Mouse (Mus musculus): ENCODE results near the gene Ncbp3. TPM values are rescaled to one million over a fixed set of nuclear protein-coding genes. Genes with fewer than 3 reads are reported as not detected.
A peak's percentile ranks its signal among the peaks of the same experiment; 100 is the strongest.

Gene Ncbp3
- polyA plus RNA-seq, 1 experiment: 1.7 TPM

GRCm38 (mm10) chr11:73026961-73027360, 20.6 kb upstream of the Ncbp3 start:
- no peak overlapping the region for H3K4me3 ChIP-seq (replicated peaks)
- H3K27me3 ChIP-seq (replicated peaks): no peaks in the 10 kb centered on the region
- no peaks in the 10 kb centered on the region for H3K9me3 ChIP-seq
- H3K4me1 ChIP-seq: peaks cover 63% of the 10 kb centered on the region
- TF ChIP-seq GATA1 (IDR thresholded peaks at IDR 0.05; ENCODE audit: borderline replicate concordance, low read length) (no peak), FLI1 (IDR thresholded peaks at IDR 0.05; ENCODE audit: low read length) (no peak)
- H3K36me3 ChIP-seq (replicated peaks; ENCODE audit: low read length): peaks cover 99% of the 10 kb centered on the region

DNA sequence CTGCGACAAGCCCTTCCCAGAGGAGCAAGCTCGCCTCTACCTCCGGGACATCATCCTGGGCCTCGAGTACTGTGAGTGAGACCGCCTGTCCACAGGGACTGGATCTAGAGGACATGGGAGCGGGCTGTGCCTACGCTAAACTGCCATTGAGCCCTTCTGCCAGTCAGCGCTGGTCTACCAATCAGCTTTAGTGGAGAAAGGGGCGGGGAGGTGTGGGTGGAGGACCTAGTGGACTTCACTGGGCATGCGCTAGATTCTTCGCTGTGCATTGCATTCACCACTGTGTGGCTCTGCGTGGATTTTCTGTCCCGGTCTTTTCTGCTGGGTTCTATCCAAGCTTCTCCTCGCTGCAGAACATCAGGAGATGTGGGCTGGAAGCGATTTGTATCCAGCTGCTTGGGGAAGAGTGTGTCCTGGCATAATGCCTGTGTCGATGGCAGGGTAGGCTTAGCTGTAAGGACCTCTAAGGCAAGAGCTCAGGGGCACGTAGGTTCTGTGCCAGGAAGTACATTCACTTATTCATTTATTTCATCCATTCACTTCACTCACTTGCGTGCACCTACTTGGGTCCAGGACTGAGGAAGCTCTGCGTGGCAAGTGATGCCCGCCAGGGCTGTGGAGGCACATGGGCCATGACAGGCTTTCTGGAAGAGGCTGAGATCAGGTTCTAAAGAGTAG, 16.6 kb upstream of the Ncbp3 start:
- Histone ChIP-seq H3K4me3 (replicated peaks) (peak overlapping the region; percentile 85), H3K27me3 (replicated peaks) (no peaks in the 10 kb centered on the region), H3K9me3 (no peaks in the 10 kb centered on the region), H3K36me3 (replicated peaks; ENCODE audit: low read length) (peaks cover 100% of the 10 kb centered on the region), H3K4me1 (peaks cover 23% of the 10 kb centered on the region)
- TF ChIP-seq GATA1 (IDR thresholded peaks at IDR 0.05; ENCODE audit: borderline replicate concordance, low read length): no peak
- no peak for TF ChIP-seq FLI1 (IDR thresholded peaks at IDR 0.05; ENCODE audit: low read length)

GRCm38 (mm10) chr11:73031536-73031935, 16.0 kb upstream of the Ncbp3 start:
- Histone ChIP-seq H3K4me1 (peaks cover 19% of the 10 kb centered on the region), H3K9me3 (no peaks in the 10 kb centered on the region), H3K27me3 (replicated peaks) (no peaks in the 10 kb centered on the region), H3K36me3 (replicated peaks; ENCODE audit: low read length) (peaks cover 100% of the 10 kb centered on the region), H3K4me3 (replicated peaks) (no peak overlapping the region)
- TF ChIP-seq FLI1 (IDR thresholded peaks at IDR 0.05; ENCODE audit: low read length) (no peak), GATA1 (IDR thresholded peaks at IDR 0.05; ENCODE audit: borderline replicate concordance, low read length) (no peak)

DNA sequence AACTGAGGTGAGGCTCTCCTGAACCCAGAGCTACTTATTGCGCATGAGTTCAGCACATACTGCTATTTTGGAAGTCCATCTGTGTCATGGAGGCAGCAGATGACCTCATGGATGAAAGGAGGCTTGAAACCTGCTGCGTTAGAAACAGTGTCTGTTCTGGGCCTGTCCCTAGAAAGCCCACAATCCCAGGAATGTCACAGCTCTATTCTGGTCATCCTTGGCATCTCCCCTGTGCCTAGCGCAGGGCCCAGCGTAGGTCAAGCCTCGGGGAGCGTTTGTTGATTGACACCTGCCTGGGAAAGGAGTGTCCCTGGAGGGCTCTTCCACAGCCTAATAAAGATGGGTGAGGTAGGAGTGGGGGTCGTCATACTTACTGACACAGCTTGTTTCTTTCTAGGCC, 11.5 kb upstream of the Ncbp3 start:
- no peaks in the 10 kb centered on the region for H3K9me3 ChIP-seq
- no peak overlapping the region for H3K4me3 ChIP-seq (replicated peaks)
- TF ChIP-seq FLI1 (IDR thresholded peaks at IDR 0.05; ENCODE audit: low read length) (no peak), GATA1 (IDR thresholded peaks at IDR 0.05; ENCODE audit: borderline replicate concordance, low read length) (no peak)
- no peaks in the 10 kb centered on the region for H3K27me3 ChIP-seq (replicated peaks)
- H3K4me1 ChIP-seq: peaks cover 8% of the 10 kb centered on the region
- H3K36me3 ChIP-seq (replicated peaks; ENCODE audit: low read length): peaks cover 100% of the 10 kb centered on the region

- TF ChIP-seq FLI1 (IDR thresholded peaks at IDR 0.05; ENCODE audit: low read length): no peak
- TF ChIP-seq GATA1 (IDR thresholded peaks at IDR 0.05; ENCODE audit: borderline replicate concordance, low read length): no peak
- Histone ChIP-seq H3K4me1 (peaks cover 3% of the 10 kb centered on the region; the same call in 1 of the 2 replicates), H3K36me3 (replicated peaks; ENCODE audit: low read length) (peaks cover 99% of the 10 kb centered on the region), H3K27me3 (replicated peaks) (no peaks in the 10 kb centered on the region), H3K4me3 (replicated peaks) (no peak overlapping the region), H3K9me3 (no peaks in the 10 kb centered on the region)
Observed at GRCm38 (mm10) chr11:73036889-73037288, 10.7 kb upstream of the Ncbp3 start.

GRCm38 (mm10) chr11:73037691-73038090, 9.9 kb upstream of the Ncbp3 start:
- Histone ChIP-seq H3K36me3 (replicated peaks; ENCODE audit: low read length) (peaks cover 93% of the 10 kb centered on the region), H3K4me1 (peaks cover 3% of the 10 kb centered on the region; the same call in 1 of the 2 replicates), H3K9me3 (no peaks in the 10 kb centered on the region), H3K27me3 (replicated peaks) (no peaks in the 10 kb centered on the region), H3K4me3 (replicated peaks) (no peak overlapping the region)
- TF ChIP-seq FLI1 (IDR thresholded peaks at IDR 0.05; ENCODE audit: low read length) (no peak), GATA1 (IDR thresholded peaks at IDR 0.05; ENCODE audit: borderline replicate concordance, low read length) (no peak)

DNA sequence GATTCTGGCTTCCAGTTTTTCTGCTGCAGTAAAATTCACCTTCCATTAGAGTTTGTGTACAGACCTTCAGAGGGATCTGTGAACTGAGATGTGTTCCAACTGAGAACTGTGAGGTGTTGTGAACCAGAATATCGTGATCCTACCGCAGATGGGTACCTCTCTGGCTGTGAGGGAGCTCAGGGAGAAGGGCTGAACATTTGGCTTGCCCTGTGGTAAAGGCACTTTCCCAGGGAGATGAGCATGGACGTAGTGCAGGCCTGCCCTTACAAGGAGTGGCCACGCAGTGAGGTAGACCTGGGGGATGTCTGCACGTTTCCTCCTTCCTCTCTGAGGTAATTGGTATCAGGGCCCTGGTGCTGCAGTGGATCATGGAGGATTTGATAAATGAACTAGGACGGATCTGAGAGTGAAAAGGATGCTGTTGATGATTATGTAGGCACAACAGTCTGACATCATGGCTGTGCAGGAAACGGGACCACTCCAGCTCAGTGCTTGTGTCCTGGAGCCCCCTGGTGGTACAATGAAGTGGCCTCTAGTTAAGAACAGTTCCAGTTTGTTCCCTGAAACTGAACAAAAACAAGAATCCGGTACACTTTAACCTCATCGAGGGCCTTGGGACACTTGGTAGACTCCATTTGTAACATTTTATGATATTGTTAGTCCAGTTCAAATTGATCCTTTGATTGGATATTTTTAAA, 8.3 kb upstream of the Ncbp3 start:
- no peak overlapping the region for H3K4me3 ChIP-seq (replicated peaks)
- H3K36me3 ChIP-seq (replicated peaks; ENCODE audit: low read length): peaks cover 77% of the 10 kb centered on the region
- no peak for TF ChIP-seq GATA1 (IDR thresholded peaks at IDR 0.05; ENCODE audit: borderline replicate concordance, low read length)
- TF ChIP-seq FLI1 (IDR thresholded peaks at IDR 0.05; ENCODE audit: low read length): no peak
- no peaks in the 10 kb centered on the region for H3K27me3 ChIP-seq (replicated peaks)
- H3K9me3 ChIP-seq: no peaks in the 10 kb centered on the region
- peaks cover 7% of the 10 kb centered on the region for H3K4me1 ChIP-seq

DNA sequence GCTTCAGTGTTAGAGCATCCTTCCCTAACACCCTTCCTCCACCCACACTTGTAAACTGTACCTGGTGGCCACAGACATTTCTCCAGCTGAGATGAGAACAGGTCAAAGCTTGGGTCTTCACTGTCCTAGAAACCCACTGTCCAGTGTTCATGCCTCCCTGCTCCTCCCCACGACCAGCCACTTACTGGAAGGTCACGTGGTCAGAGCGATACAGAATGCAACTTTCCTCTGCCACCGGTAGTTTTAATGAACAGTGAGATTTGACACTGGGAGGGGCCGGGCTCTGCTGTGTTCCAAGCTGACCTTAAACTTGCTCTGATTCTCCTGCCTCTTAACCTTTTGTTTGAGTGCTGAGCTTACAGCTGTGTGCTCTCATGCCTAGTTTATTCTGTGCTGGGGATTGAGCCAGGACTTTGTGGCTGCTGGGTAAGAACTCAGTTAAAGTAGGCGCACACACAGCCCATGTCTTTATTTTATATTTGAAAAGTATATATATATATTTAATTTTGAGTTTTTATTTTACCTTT, 3.3 kb upstream of the Ncbp3 start:
- Histone ChIP-seq H3K4me3 (replicated peaks) (no peak overlapping the region), H3K4me1 (peaks cover 24% of the 10 kb centered on the region), H3K9me3 (no peaks in the 10 kb centered on the region), H3K36me3 (replicated peaks; ENCODE audit: low read length) (peaks cover 31% of the 10 kb centered on the region), H3K27me3 (replicated peaks) (no peaks in the 10 kb centered on the region)
- TF ChIP-seq FLI1 (IDR thresholded peaks at IDR 0.05; ENCODE audit: low read length) (no peak), GATA1 (IDR thresholded peaks at IDR 0.05; ENCODE audit: borderline replicate concordance, low read length) (no peak)

DNA sequence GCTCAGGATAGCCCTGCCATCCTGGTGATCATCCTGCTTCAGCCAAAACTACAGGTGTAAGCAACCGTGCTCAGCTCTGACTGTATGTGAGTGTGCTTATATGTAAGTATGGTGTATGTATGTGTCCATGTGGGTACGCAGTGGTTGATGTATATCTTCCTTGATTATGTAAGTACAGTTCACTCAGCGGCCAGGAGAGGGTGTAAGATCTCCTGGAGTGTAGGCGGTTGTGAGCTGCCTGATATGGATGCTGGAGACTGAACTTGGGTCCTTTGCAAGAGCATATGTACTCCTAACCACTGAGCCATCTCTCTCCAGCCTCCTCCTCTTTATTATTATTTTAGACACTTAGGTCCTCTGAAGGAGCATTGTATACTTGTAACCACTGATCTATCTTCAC, 2.8 kb upstream of the Ncbp3 start:
- Histone ChIP-seq H3K27me3 (replicated peaks) (no peaks in the 10 kb centered on the region), H3K36me3 (replicated peaks; ENCODE audit: low read length) (peaks cover 29% of the 10 kb centered on the region), H3K4me1 (peaks cover 28% of the 10 kb centered on the region), H3K9me3 (no peaks in the 10 kb centered on the region), H3K4me3 (replicated peaks) (no peak overlapping the region)
- no peak for TF ChIP-seq GATA1 (IDR thresholded peaks at IDR 0.05; ENCODE audit: borderline replicate concordance, low read length)
- no peak for TF ChIP-seq FLI1 (IDR thresholded peaks at IDR 0.05; ENCODE audit: low read length)
